Mouse (Mus musculus) induced T-regulatory cell, adult 2 months (primary cell): ENCODE results near the gene Prune1.
A peak's percentile ranks its signal among the peaks of the same experiment; 100 is the strongest.

Source experiments
- DNase-seq: peaks from one replicate; pipeline ENCODE4 v3.0.0-alpha.2; 2012; ENCODE audit warnings: low read depth

The Prune1 gene

GRCm38 (mm10) chr3:95306244-95306643 lies 24.4 kb upstream of the Prune1 start:
- no peak for DNase-seq

GRCm38 (mm10) chr3:95301204-95301796 lies 19.4 kb upstream of the Prune1 start:
- no peak for DNase-seq

- no peak for DNase-seq
Observed at GRCm38 (mm10) chr3:95298018-95298417, 16.1 kb upstream of the Prune1 start.

GRCm38 (mm10) chr3:95296103-95296469 lies 14.2 kb upstream of the Prune1 start:
- peak; percentile 79 for DNase-seq

GRCm38 (mm10) chr3:95295321-95296102 lies 13.6 kb upstream of the Prune1 start:
- no peak for DNase-seq

GRCm38 (mm10) chr3:95294718-95295117 lies 12.8 kb upstream of the Prune1 start:
- DNase-seq = no peak

GRCm38 (mm10) chr3:95294316-95294715 lies 12.4 kb upstream of the Prune1 start:
- DNase-seq = no peak

- no peak for DNase-seq
Observed at GRCm38 (mm10) chr3:95293537-95293936, 11.7 kb upstream of the Prune1 start.

- DNase-seq = no peak
Observed at GRCm38 (mm10) chr3:95292899-95293298, 11.0 kb upstream of the Prune1 start.

- no peak for DNase-seq
Observed at GRCm38 (mm10) chr3:95291041-95291440, 9.2 kb upstream of the Prune1 start.

GRCm38 (mm10) chr3:95290156-95290555 lies 8.3 kb upstream of the Prune1 start:
- no peak for DNase-seq

- no peak for DNase-seq
Observed at GRCm38 (mm10) chr3:95289419-95289818, 7.5 kb upstream of the Prune1 start.

- DNase-seq = no peak
Observed at GRCm38 (mm10) chr3:95287541-95287940, 5.7 kb upstream of the Prune1 start.

GRCm38 (mm10) chr3:95286510-95286909 lies 4.6 kb upstream of the Prune1 start:
- DNase-seq = no peak

- no peak for DNase-seq
Observed at GRCm38 (mm10) chr3:95286011-95286410, 4.1 kb upstream of the Prune1 start.

GRCm38 (mm10) chr3:95285390-95285789 lies 3.5 kb upstream of the Prune1 start:
- no peak for DNase-seq

GRCm38 (mm10) chr3:95284501-95285281 lies 2.8 kb upstream of the Prune1 start:
- DNase-seq = no peak

GRCm38 (mm10) chr3:95284062-95284461 lies 2.2 kb upstream of the Prune1 start:
- DNase-seq = no peak

GRCm38 (mm10) chr3:95283589-95283941 lies 1.7 kb upstream of the Prune1 start:
- DNase-seq = no peak

GRCm38 (mm10) chr3:95282865-95283588 lies 1.2 kb upstream of the Prune1 start:
- DNase-seq = peak; percentile 70

GRCm38 (mm10) chr3:95282381-95282864 lies 547 bp upstream of the Prune1 start:
- no peak for DNase-seq

- DNase-seq = peak; percentile 52
Observed at GRCm38 (mm10) chr3:95280747-95281146, 1.1 kb downstream of the Prune1 start.
